Mouse (Mus musculus): ENCODE measurements around the gene R3hdml. TPM values are rescaled to one million over a fixed set of nuclear protein-coding genes. Genes with fewer than 3 reads are reported as not detected.

The R3hdml gene
- polyA plus RNA-seq, 1 experiment, result 44.0 TPM

DNA sequence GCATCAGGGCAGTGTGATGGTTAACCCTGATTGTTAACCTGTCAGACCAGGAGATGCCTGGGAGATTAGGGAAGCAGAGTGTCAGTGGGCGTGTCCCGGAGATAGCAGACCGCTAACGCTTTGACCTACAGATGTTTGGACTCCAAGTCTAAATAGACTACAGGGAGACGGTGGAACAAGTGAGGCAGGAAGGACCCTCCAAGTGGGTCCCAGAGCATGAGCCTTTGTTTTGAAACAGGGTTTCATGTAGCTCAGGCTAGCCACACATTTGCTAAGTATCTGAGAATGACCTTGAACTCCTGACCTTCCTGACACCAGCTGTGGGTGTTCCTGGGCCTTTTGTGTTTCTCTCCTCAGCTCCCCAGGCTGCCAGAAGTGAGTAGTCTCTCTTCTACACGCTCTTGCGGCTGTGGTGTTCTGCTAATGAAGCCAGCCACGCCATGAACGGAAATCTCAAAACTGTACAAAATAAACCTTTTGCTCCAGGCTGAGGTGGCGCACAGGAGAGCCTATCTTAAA lies 28.8 kb upstream of the R3hdml start:
- Histone ChIP-seq H3K27me3 (ENCODE audit: control insufficient read depth, insufficient read depth, insufficient read length) (no peaks in the 10 kb centered on the region), H3K4me3 (no peak overlapping the region), H3K36me3 (ENCODE audit: control insufficient read depth, insufficient read depth) (no peaks in the 10 kb centered on the region), H3K4me2 (ENCODE audit: low read depth) (no peak overlapping the region), H3ac (ENCODE audit: control insufficient read depth, insufficient read length) (no peak overlapping the region), H3K79me2 (ENCODE audit: control insufficient read depth, insufficient read depth) (no peaks in the 10 kb centered on the region)
- TF ChIP-seq POLR2AphosphoS2 (IDR thresholded peaks at IDR 0.05; ENCODE audit: insufficient read length, low read depth), result no peak
- TF ChIP-seq SRF (IDR thresholded peaks at IDR 0.05; ENCODE audit: control insufficient read depth, insufficient read length, low read depth), result no peak
- no peak for TF ChIP-seq REST (IDR thresholded peaks at IDR 0.05; ENCODE audit: insufficient read depth, insufficient read length)
- no peak for TF ChIP-seq MAX (IDR thresholded peaks at IDR 0.05; ENCODE audit: low read depth)
- no peak for TF ChIP-seq E2F4 (IDR thresholded peaks at IDR 0.05; ENCODE audit: insufficient read depth)
- no peak for TF ChIP-seq USF1 (IDR thresholded peaks at IDR 0.05; ENCODE audit: low read depth)
- no peak for TF ChIP-seq CEBPB (IDR thresholded peaks at IDR 0.05; ENCODE audit: insufficient read depth, poor library complexity, severe bottlenecking)
- TF ChIP-seq TCF3 (IDR thresholded peaks at IDR 0.05; ENCODE audit: insufficient read length, low read depth), result no peak
- no peak for TF ChIP-seq POLR2A (IDR thresholded peaks at IDR 0.05; ENCODE audit: insufficient read length, low read depth)
- no peak for TF ChIP-seq MYOG (IDR thresholded peaks at IDR 0.05; ENCODE audit: control insufficient read depth in 1 of 3, insufficient read depth in 1 of 3, insufficient read length in 2 of 3, low read depth in 2 of 3)
- TF ChIP-seq TCF12 (IDR thresholded peaks at IDR 0.05; ENCODE audit: insufficient read depth, poor library complexity, severe bottlenecking), result no peak
- TF ChIP-seq MYOD1 (IDR thresholded peaks at IDR 0.05; ENCODE audit: control insufficient read depth in 1 of 3, insufficient read length in 2 of 3, low read depth in 2 of 3), result no peak

DNA sequence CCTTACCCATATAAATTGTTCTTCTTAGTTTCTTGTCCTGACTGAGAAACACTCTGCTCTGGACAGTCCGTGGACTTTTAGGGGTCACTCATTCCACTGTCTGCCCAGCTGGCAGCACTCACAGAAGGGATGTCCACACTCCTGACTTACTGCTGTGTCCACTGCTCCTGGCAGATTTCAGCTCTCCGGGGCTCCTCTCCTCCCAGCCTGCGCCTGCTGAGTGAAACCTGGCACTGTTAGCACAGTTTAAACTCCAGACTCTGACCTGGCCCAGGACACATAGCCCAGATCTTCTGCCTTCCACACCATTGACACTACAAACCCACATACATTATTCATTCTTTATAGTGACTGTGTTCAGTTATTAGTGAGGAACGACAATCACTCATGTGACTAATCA lies 28.1 kb upstream of the R3hdml start:
- no peaks in the 10 kb centered on the region for H3K27me3 ChIP-seq (ENCODE audit: control insufficient read depth, insufficient read depth, insufficient read length)
- H3K4me3 ChIP-seq, result no peak overlapping the region
- H3ac ChIP-seq (ENCODE audit: control insufficient read depth, insufficient read length), result no peak overlapping the region
- H3K79me2 ChIP-seq (ENCODE audit: control insufficient read depth, insufficient read depth), result no peaks in the 10 kb centered on the region
- H3K36me3 ChIP-seq (ENCODE audit: control insufficient read depth, insufficient read depth), result no peaks in the 10 kb centered on the region
- TF ChIP-seq E2F4 (IDR thresholded peaks at IDR 0.05; ENCODE audit: insufficient read depth), result no peak
- TF ChIP-seq POLR2A (IDR thresholded peaks at IDR 0.05; ENCODE audit: insufficient read length, low read depth), result no peak
- H3K4me2 ChIP-seq (ENCODE audit: low read depth), result no peak overlapping the region

- no peak overlapping the region for H3K4me3 ChIP-seq
- TF ChIP-seq TCF12 (IDR thresholded peaks at IDR 0.05; ENCODE audit: insufficient read depth, poor library complexity, severe bottlenecking) (no peak), MYOG (IDR thresholded peaks at IDR 0.05; ENCODE audit: control insufficient read depth in 1 of 3, insufficient read depth in 1 of 3, insufficient read length in 2 of 3, low read depth in 2 of 3) (peak in 2 of 3 experiments; percentile 48 to 69), MYOD1 (IDR thresholded peaks at IDR 0.05; ENCODE audit: control insufficient read depth in 1 of 3, insufficient read length in 2 of 3, low read depth in 2 of 3) (peak; percentile 36 to 84 (median 49))
- H3ac ChIP-seq (ENCODE audit: control insufficient read depth, insufficient read length), result no peak overlapping the region
- no peaks in the 10 kb centered on the region for H3K27me3 ChIP-seq (ENCODE audit: control insufficient read depth, insufficient read depth, insufficient read length)
- no peak overlapping the region for H3K4me2 ChIP-seq (ENCODE audit: low read depth)
- no peaks in the 10 kb centered on the region for H3K79me2 ChIP-seq (ENCODE audit: control insufficient read depth, insufficient read depth)
- H3K36me3 ChIP-seq (ENCODE audit: control insufficient read depth, insufficient read depth), result peaks cover 5% of the 10 kb centered on the region
Measured at GRCm38 (mm10) chr2:163464562-163464961, 27.6 kb upstream of the R3hdml start.

DNA sequence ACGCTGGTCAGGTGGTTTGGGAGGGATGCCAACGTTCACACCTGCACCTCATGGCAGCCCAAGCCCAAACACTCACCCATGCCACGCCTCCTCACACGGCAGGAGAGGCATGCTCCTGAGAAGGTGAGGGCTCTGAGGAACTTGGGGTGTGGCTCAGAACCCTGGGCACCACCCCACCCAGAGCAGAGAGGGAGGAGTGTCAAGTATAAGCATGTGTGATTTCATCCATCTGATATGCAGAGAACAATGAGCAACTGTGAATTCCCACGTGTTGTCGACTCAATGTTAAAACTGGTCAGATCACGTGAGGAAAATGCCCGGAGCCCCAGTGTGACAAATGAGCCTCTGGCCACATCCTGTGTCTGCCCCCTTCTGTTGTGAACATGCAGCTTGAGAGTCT lies 25.3 kb upstream of the R3hdml start:
- Histone ChIP-seq H3K27me3 (ENCODE audit: control insufficient read depth, insufficient read depth, insufficient read length) (no peaks in the 10 kb centered on the region), H3ac (ENCODE audit: control insufficient read depth, insufficient read length) (no peak overlapping the region), H3K36me3 (ENCODE audit: control insufficient read depth, insufficient read depth) (peaks cover 7% of the 10 kb centered on the region), H3K4me3 (no peak overlapping the region), H3K4me2 (ENCODE audit: low read depth) (no peak overlapping the region), H3K79me2 (ENCODE audit: control insufficient read depth, insufficient read depth) (no peaks in the 10 kb centered on the region)
- no peak for TF ChIP-seq E2F4 (IDR thresholded peaks at IDR 0.05; ENCODE audit: insufficient read depth)
- no peak for TF ChIP-seq TCF12 (IDR thresholded peaks at IDR 0.05; ENCODE audit: insufficient read depth, poor library complexity, severe bottlenecking)
- TF ChIP-seq SRF (IDR thresholded peaks at IDR 0.05; ENCODE audit: control insufficient read depth, insufficient read length, low read depth), result no peak
- no peak for TF ChIP-seq MAX (IDR thresholded peaks at IDR 0.05; ENCODE audit: low read depth)
- no peak for TF ChIP-seq TCF3 (IDR thresholded peaks at IDR 0.05; ENCODE audit: insufficient read length, low read depth)
- peak; percentile 81 for TF ChIP-seq USF1 (IDR thresholded peaks at IDR 0.05; ENCODE audit: low read depth)
- peak in 1 of 3 experiments; percentile 12 for TF ChIP-seq MYOD1 (IDR thresholded peaks at IDR 0.05; ENCODE audit: control insufficient read depth in 1 of 3, insufficient read length in 2 of 3, low read depth in 2 of 3)
- no peak for TF ChIP-seq REST (IDR thresholded peaks at IDR 0.05; ENCODE audit: insufficient read depth, insufficient read length)
- no peak for TF ChIP-seq CEBPB (IDR thresholded peaks at IDR 0.05; ENCODE audit: insufficient read depth, poor library complexity, severe bottlenecking)
- peak in 1 of 3 experiments; percentile 50 for TF ChIP-seq MYOG (IDR thresholded peaks at IDR 0.05; ENCODE audit: control insufficient read depth in 1 of 3, insufficient read depth in 1 of 3, insufficient read length in 2 of 3, low read depth in 2 of 3)
- TF ChIP-seq POLR2A (IDR thresholded peaks at IDR 0.05; ENCODE audit: insufficient read length, low read depth), result no peak
- peak; percentile 31 for TF ChIP-seq POLR2AphosphoS2 (IDR thresholded peaks at IDR 0.05; ENCODE audit: insufficient read length, low read depth)

- H3K4me3 ChIP-seq, result no peak overlapping the region
- no peak overlapping the region for H3ac ChIP-seq (ENCODE audit: control insufficient read depth, insufficient read length)
- TF ChIP-seq SRF (IDR thresholded peaks at IDR 0.05; ENCODE audit: control insufficient read depth, insufficient read length, low read depth) (no peak), E2F4 (IDR thresholded peaks at IDR 0.05; ENCODE audit: insufficient read depth) (no peak), MYOG (IDR thresholded peaks at IDR 0.05; ENCODE audit: control insufficient read depth in 1 of 3, insufficient read depth in 1 of 3, insufficient read length in 2 of 3, low read depth in 2 of 3) (no peak), POLR2AphosphoS2 (IDR thresholded peaks at IDR 0.05; ENCODE audit: insufficient read length, low read depth) (no peak), USF1 (IDR thresholded peaks at IDR 0.05; ENCODE audit: low read depth) (no peak)
- no peaks in the 10 kb centered on the region for H3K27me3 ChIP-seq (ENCODE audit: control insufficient read depth, insufficient read depth, insufficient read length)
- H3K36me3 ChIP-seq (ENCODE audit: control insufficient read depth, insufficient read depth), result peaks cover 7% of the 10 kb centered on the region
- H3K79me2 ChIP-seq (ENCODE audit: control insufficient read depth, insufficient read depth), result no peaks in the 10 kb centered on the region
- no peak overlapping the region for H3K4me2 ChIP-seq (ENCODE audit: low read depth)
Measured at GRCm38 (mm10) chr2:163467585-163467984, 24.5 kb upstream of the R3hdml start.

Measured in myocyte (in vitro differentiated cells).